Mouse (Mus musculus): ENCODE measurements around the gene Cldn22.
A peak's percentile ranks its signal among the peaks of the same experiment; 100 is the strongest.

The Cldn22 gene

GRCm38 (mm10) chr8:47832616-47833015 is 8.3 kb downstream of the Cldn22 start:
- DNase-seq (ENCODE audit: low spot score in 2 of 2) = no peak

- no peak for DNase-seq (ENCODE audit: low spot score in 2 of 2)
These were observed 9.7 kb downstream of the Cldn22 start for GRCm38 (mm10) chr8:47833944-47834343.

- no peak for DNase-seq (ENCODE audit: low spot score in 2 of 2)
These were observed 18.8 kb downstream of the Cldn22 start for GRCm38 (mm10) chr8:47843063-47843462.

- DNase-seq (ENCODE audit: low spot score in 2 of 2) = no peak
These were observed 19.4 kb downstream of the Cldn22 start for GRCm38 (mm10) chr8:47843651-47844050.

GRCm38 (mm10) chr8:47845956-47846355 is 21.7 kb downstream of the Cldn22 start:
- no peak for DNase-seq (ENCODE audit: low spot score in 2 of 2)

- no peak for DNase-seq (ENCODE audit: low spot score in 2 of 2)
These were observed 22.9 kb downstream of the Cldn22 start for GRCm38 (mm10) chr8:47847161-47847560.

- DNase-seq (ENCODE audit: low spot score in 2 of 2) = no peak
These were observed 23.6 kb downstream of the Cldn22 start for GRCm38 (mm10) chr8:47847931-47848330.

GRCm38 (mm10) chr8:47849842-47850241 is 25.6 kb downstream of the Cldn22 start:
- no peak for DNase-seq (ENCODE audit: low spot score in 2 of 2)

GRCm38 (mm10) chr8:47851824-47852502 is 27.7 kb downstream of the Cldn22 start:
- DNase-seq (ENCODE audit: low spot score in 2 of 2) = no peak

GRCm38 (mm10) chr8:47852737-47853136 is 28.5 kb downstream of the Cldn22 start:
- DNase-seq (ENCODE audit: low spot score in 2 of 2) = no peak

- no peak for DNase-seq (ENCODE audit: low spot score in 2 of 2)
These were observed 29.1 kb downstream of the Cldn22 start for GRCm38 (mm10) chr8:47853356-47853755.

GRCm38 (mm10) chr8:47859259-47859658 is 35.0 kb downstream of the Cldn22 start:
- DNase-seq (ENCODE audit: low spot score in 2 of 2) = no peak

GRCm38 (mm10) chr8:47866568-47866967 is 42.3 kb downstream of the Cldn22 start:
- no peak for DNase-seq (ENCODE audit: low spot score in 2 of 2)

- peak; percentile 67 to 90 for DNase-seq (ENCODE audit: low spot score in 2 of 2)
These were observed 42.8 kb downstream of the Cldn22 start for GRCm38 (mm10) chr8:47867067-47867466.

GRCm38 (mm10) chr8:47872361-47873107 is 48.3 kb downstream of the Cldn22 start:
- DNase-seq (ENCODE audit: low spot score in 2 of 2) = no peak

- DNase-seq (ENCODE audit: low spot score in 2 of 2) = no peak
These were observed 50.4 kb downstream of the Cldn22 start for GRCm38 (mm10) chr8:47874497-47875178.
